Mouse (Mus musculus) neural tube, embryonic 15.5 days (tissue): ENCODE results near the gene Olfr644. TPM values are rescaled to one million over a fixed set of nuclear protein-coding genes. Genes with fewer than 3 reads are reported as not detected.

Experiments
- ATAC-seq: fragments of 200-750 bp; cut with Nextera tagmentation; 2 replicates; pipeline ENCODE4 v1.8.0; 2017; ENCODE audit warnings: mild to moderate bottlenecking, moderate TSS enrichment, moderate library complexity; ENCODE audit not compliant: low FRiP score
- H3K27ac ChIP-seq: fragments of 300-500 bp; sonication (generic); replicated peaks from 2 replicates; pipeline ENCODE4 v1.5.1; 2015; ENCODE audit warnings: mild to moderate bottlenecking, inconsistent platforms
- H3K27me3 ChIP-seq: fragments of 300-500 bp; sonication (generic); replicated peaks from 2 replicates; pipeline ENCODE4 v1.6.1; 2015; ENCODE audit warnings: inconsistent platforms
- H3K36me3 ChIP-seq: fragments of 300-500 bp; sonication (generic); 2 replicates; pipeline ENCODE4 v1.6.1; 2015; ENCODE audit warnings: inconsistent platforms
- H3K4me1 ChIP-seq: fragments of 300-500 bp; sonication (generic); 2 replicates; pipeline ENCODE4 v1.6.1; 2015; ENCODE audit warnings: inconsistent platforms
- H3K4me2 ChIP-seq: fragments of 300-500 bp; sonication (generic); 2 replicates; pipeline ENCODE4 v1.6.1; 2015; ENCODE audit warnings: inconsistent platforms, mild to moderate bottlenecking, moderate library complexity
- H3K4me3 ChIP-seq: fragments of 300-500 bp; sonication (generic); replicated peaks from 2 replicates; pipeline ENCODE4 v1.5.1; 2015; ENCODE audit warnings: mild to moderate bottlenecking, inconsistent platforms
- H3K9ac ChIP-seq: fragments of 300-500 bp; sonication (generic); replicated peaks from 2 replicates; pipeline ENCODE4 v1.6.1; 2015; ENCODE audit warnings: mild to moderate bottlenecking, inconsistent platforms
- H3K9me3 ChIP-seq: fragments of 300-500 bp; sonication (generic); replicated peaks from 2 replicates; pipeline ENCODE4 v1.6.1; 2016; ENCODE audit warnings: inconsistent platforms
- WGBS: fragments of 180-500 bp; shearing (Covaris S2); methylation state at CpG from one replicate; pipeline ENCODE4 v1.1.7; 2015; ENCODE audit warnings: mixed read lengths; 5-methylcytosine and 5-hydroxymethylcytosine counted together
- polyA plus RNA-seq: library from polyadenylated mRNA; unstranded; fragments of >200 nt; fragmentation: Nextera tagmentation; extraction: Ambion mirVana; gene quantifications from 2 replicates; pipeline ENCODE4 v1.2.1, GENCODE M21; 2015

Gene Olfr644
- polyA plus RNA-seq, 1 experiment from 2014 or later = not detected

DNA sequence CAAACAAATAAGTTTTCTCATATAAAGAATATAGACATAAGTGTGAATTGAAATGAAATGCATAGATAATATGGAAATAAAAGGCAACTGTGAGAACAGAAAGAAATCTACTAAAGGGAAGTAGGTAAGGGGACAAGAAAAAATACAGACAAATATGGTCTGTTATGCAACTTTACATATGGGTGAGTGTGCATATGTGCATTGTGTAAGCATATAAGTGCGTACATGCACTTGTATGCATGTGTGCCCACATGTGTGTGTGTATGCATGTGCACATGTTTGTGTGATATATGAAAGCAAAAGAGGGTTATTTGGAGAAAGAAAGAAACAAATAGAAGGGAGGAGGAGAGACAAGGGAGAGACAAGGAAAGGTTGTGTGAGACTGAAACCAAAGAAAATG, 52.7 kb downstream of the Olfr644 start:
- Histone ChIP-seq H3K36me3 (no peaks in the 10 kb centered on the region), H3K9ac (no peak overlapping the region), H3K4me1 (no peaks in the 10 kb centered on the region), H3K4me2 (no peak overlapping the region), H3K9me3 (no peaks in the 10 kb centered on the region), H3K4me3 (no peak overlapping the region), H3K27me3 (no peaks in the 10 kb centered on the region), H3K27ac (no peak overlapping the region)
- ATAC-seq = no peak
- 94% methylated on average over 1 of the region's 1 CpGs for whole genome bisulfite sequencing

DNA sequence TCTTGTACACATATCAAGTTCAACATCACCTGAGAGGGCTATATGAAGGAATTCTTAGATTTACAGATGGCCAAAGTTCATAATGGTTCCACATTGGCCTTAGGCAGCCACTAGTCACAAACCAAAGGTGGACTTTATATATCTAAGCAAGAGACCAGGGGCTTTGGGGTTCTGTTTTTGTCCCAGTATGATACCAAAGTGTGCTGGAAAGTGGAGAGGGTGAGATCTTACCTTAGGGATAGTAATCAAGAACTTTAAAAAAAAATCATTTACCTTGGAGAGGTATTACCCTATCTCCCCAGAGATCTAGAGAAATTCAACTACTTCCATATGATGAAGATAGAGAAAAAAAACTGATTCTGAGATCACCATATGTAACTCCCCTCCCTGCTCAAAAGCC, 54.5 kb downstream of the Olfr644 start, which contains the start of gene Olfr639:
Gene Olfr639, minus strand, starts transcription at position 101 of the 400 bp plus-strand sequence.
- no peak within 1 kb of the TSS for H3K27ac ChIP-seq
- no peaks in the 10 kb centered on the region for H3K27me3 ChIP-seq
- no peak within 1 kb of the TSS for H3K9ac ChIP-seq
- no peaks in the 10 kb centered on the region for H3K36me3 ChIP-seq
- no peaks in the 10 kb centered on the region for H3K4me1 ChIP-seq
- ATAC-seq = no peak
- H3K9me3 ChIP-seq = no peaks in the 10 kb centered on the region
- H3K4me2 ChIP-seq = no peak within 1 kb of the TSS
- H3K4me3 ChIP-seq = no peak within 1 kb of the TSS

Other genes with a start within 250 kb of the Olfr644 start
- 4,647 and 5,279 TPM in 2 replicates for gene Hbb-bs, start 243.8 kb downstream of the Olfr644 start, polyA plus RNA-seq
- not detected in 2 replicates for gene Hbb-bh2, start 231.3 kb downstream of the Olfr644 start, polyA plus RNA-seq
- 1.5 and 2.4 TPM in 2 replicates for gene Hbb-bh1, start 228.7 kb downstream of the Olfr644 start, polyA plus RNA-seq
- gene Hbb-y, start 218.7 kb downstream of the Olfr644 start, polyA plus RNA-seq = 141 and 250 TPM in 2 replicates
- gene Olfr66, start 185.6 kb downstream of the Olfr644 start, polyA plus RNA-seq = not detected in 2 replicates
- not detected in 2 replicates for gene Olfr64, start 177.4 kb downstream of the Olfr644 start, polyA plus RNA-seq
- not detected in 2 replicates for gene Olfr65, start 168.4 kb downstream of the Olfr644 start, polyA plus RNA-seq
- not detected in 2 replicates for gene Olfr631, start 143.0 kb downstream of the Olfr644 start, polyA plus RNA-seq
- not detected in 2 replicates for gene Olfr632, start 137.5 kb downstream of the Olfr644 start, polyA plus RNA-seq
- not detected in 2 replicates for gene Olfr633, start 127.4 kb downstream of the Olfr644 start, polyA plus RNA-seq
- 0.03 TPM in 1 of 2 replicates, not detected in the other for gene Olfr635, start 100.7 kb downstream of the Olfr644 start, polyA plus RNA-seq
- not detected in 2 replicates for gene Olfr638, start 73.1 kb downstream of the Olfr644 start, polyA plus RNA-seq
- gene Olfr639, start 54.6 kb downstream of the Olfr644 start, polyA plus RNA-seq = 0.03 TPM in 1 of 2 replicates, not detected in the other
- not detected in 2 replicates for gene Olfr640, start 46.3 kb downstream of the Olfr644 start, polyA plus RNA-seq
- gene Olfr641, start 36.4 kb downstream of the Olfr644 start, polyA plus RNA-seq = not detected in 2 replicates
- not detected in 2 replicates for gene Olfr642, start 19.2 kb downstream of the Olfr644 start, polyA plus RNA-seq
- not detected in 2 replicates for gene 4930516K23Rik, start 10.4 kb downstream of the Olfr644 start, polyA plus RNA-seq
- not detected in 2 replicates for gene Olfr645, start 13.6 kb upstream of the Olfr644 start, polyA plus RNA-seq
- not detected in 2 replicates for gene Olfr646, start 33.0 kb upstream of the Olfr644 start, polyA plus RNA-seq
- not detected in 2 replicates for gene Ubqln5, start 58.0 kb upstream of the Olfr644 start, polyA plus RNA-seq
- not detected in 2 replicates for gene Olfr643, start 65.5 kb upstream of the Olfr644 start, polyA plus RNA-seq
- gene Ubqln3, start 71.4 kb upstream of the Olfr644 start, polyA plus RNA-seq = not detected in 2 replicates
- not detected in 2 replicates for gene Ubqlnl, start 78.7 kb upstream of the Olfr644 start, polyA plus RNA-seq
- gene Olfm5, start 93.0 kb upstream of the Olfr644 start, polyA plus RNA-seq = not detected in 2 replicates
- 0.37 and 0.42 TPM in 2 replicates for gene Olfr648, start 111.5 kb upstream of the Olfr644 start, polyA plus RNA-seq
- not detected in 2 replicates for gene Olfr649, start 124.1 kb upstream of the Olfr644 start, polyA plus RNA-seq
- 0.54 and 1.1 TPM in 2 replicates for gene Trim6, start 146.9 kb upstream of the Olfr644 start, polyA plus RNA-seq
- 0.72 and 2.2 TPM in 2 replicates for gene Trim34a, start 172.6 kb upstream of the Olfr644 start, polyA plus RNA-seq
- 0.15 and 0.34 TPM in 2 replicates for gene Trim5, start 216.2 kb upstream of the Olfr644 start, polyA plus RNA-seq
- gene Trim12a, start 243.6 kb upstream of the Olfr644 start, polyA plus RNA-seq = 2.2 and 4.9 TPM in 2 replicates